Mouse (Mus musculus): ENCODE measurements around the gene Pglyrp2. TPM values are rescaled to one million over a fixed set of nuclear protein-coding genes. Genes with fewer than 3 reads are reported as not detected.

The Pglyrp2 gene
- polyA plus RNA-seq, 1 experiment, result 8.0 TPM

- Histone ChIP-seq H3K4me1 (ENCODE audit: control insufficient read depth, insufficient read depth, insufficient read length, low read length) (no peaks in the 10 kb centered on the region), H3K4me3 (ENCODE audit: low read depth, low read length) (no peak overlapping the region), H3K27me3 (ENCODE audit: control insufficient read depth, insufficient read depth, low read length) (no peaks in the 10 kb centered on the region), H3K27ac (ENCODE audit: insufficient read depth, low read depth, low read length) (no peak overlapping the region), H3K36me3 (ENCODE audit: control insufficient read depth, insufficient read depth, low read length) (no peaks in the 10 kb centered on the region)
- TF ChIP-seq CTCF (IDR thresholded peaks at IDR 0.05; ENCODE audit: extremely low read depth, insufficient read length, insufficient replicate concordance, low read depth, low read length) (no peak), POLR2A (IDR thresholded peaks at IDR 0.05; ENCODE audit: low read depth, low read length) (no peak)
- 65% methylated on average over 4 of the region's 4 CpGs for WGBS
Observed at GRCm38 (mm10) chr17:32434324-32434723, 10.4 kb upstream of the Pglyrp2 start.

GRCm38 (mm10) chr17:32431972-32432371, 8.0 kb upstream of the Pglyrp2 start:
- no peaks in the 10 kb centered on the region; the same call in 1 of the 2 replicates for H3K27me3 ChIP-seq (ENCODE audit: control insufficient read depth, insufficient read depth, low read length)
- no peaks in the 10 kb centered on the region for H3K36me3 ChIP-seq (ENCODE audit: control insufficient read depth, insufficient read depth, low read length)
- 64% methylated on average over 3 of the region's 3 CpGs for WGBS
- H3K4me1 ChIP-seq (ENCODE audit: control insufficient read depth, insufficient read depth, insufficient read length, low read length), result no peaks in the 10 kb centered on the region
- no peak overlapping the region for H3K4me3 ChIP-seq (ENCODE audit: low read depth, low read length)
- TF ChIP-seq CTCF (IDR thresholded peaks at IDR 0.05; ENCODE audit: extremely low read depth, insufficient read length, insufficient replicate concordance, low read depth, low read length) (no peak), POLR2A (IDR thresholded peaks at IDR 0.05; ENCODE audit: low read depth, low read length) (no peak)
- no peak overlapping the region for H3K27ac ChIP-seq (ENCODE audit: insufficient read depth, low read depth, low read length)

GRCm38 (mm10) chr17:32426610-32427009, 2.6 kb upstream of the Pglyrp2 start:
- Histone ChIP-seq H3K4me3 (ENCODE audit: low read depth, low read length) (no peak overlapping the region), H3K27me3 (ENCODE audit: control insufficient read depth, insufficient read depth, low read length) (no peaks in the 10 kb centered on the region; the same call in 1 of the 2 replicates), H3K4me1 (ENCODE audit: control insufficient read depth, insufficient read depth, insufficient read length, low read length) (no peaks in the 10 kb centered on the region), H3K27ac (ENCODE audit: insufficient read depth, low read depth, low read length) (no peak overlapping the region), H3K36me3 (ENCODE audit: control insufficient read depth, insufficient read depth, low read length) (no peaks in the 10 kb centered on the region)
- TF ChIP-seq POLR2A (IDR thresholded peaks at IDR 0.05; ENCODE audit: low read depth, low read length) (no peak), CTCF (IDR thresholded peaks at IDR 0.05; ENCODE audit: extremely low read depth, insufficient read length, insufficient replicate concordance, low read depth, low read length) (no peak)

- no peaks in the 10 kb centered on the region for H3K36me3 ChIP-seq (ENCODE audit: control insufficient read depth, insufficient read depth, low read length)
- TF ChIP-seq POLR2A (IDR thresholded peaks at IDR 0.05; ENCODE audit: low read depth, low read length) (no peak), CTCF (IDR thresholded peaks at IDR 0.05; ENCODE audit: extremely low read depth, insufficient read length, insufficient replicate concordance, low read depth, low read length) (no peak)
- H3K27me3 ChIP-seq (ENCODE audit: control insufficient read depth, insufficient read depth, low read length), result 0 out of 2 replicates have a peak, but pooled peaks cover 2% of the 10 kb centered on the region
- 87% methylated on average over 8 of the region's 8 CpGs for WGBS
- H3K4me3 ChIP-seq (ENCODE audit: low read depth, low read length), result no peak overlapping the region
- H3K4me1 ChIP-seq (ENCODE audit: control insufficient read depth, insufficient read depth, insufficient read length, low read length), result peaks cover 7% of the 10 kb centered on the region; the same call in 1 of the 2 replicates
- H3K27ac ChIP-seq (ENCODE audit: insufficient read depth, low read depth, low read length), result no peak overlapping the region
Observed at GRCm38 (mm10) chr17:32420781-32421180, 3.2 kb downstream of the Pglyrp2 start.

GRCm38 (mm10) chr17:32419989-32420388, 4.0 kb downstream of the Pglyrp2 start:
- Histone ChIP-seq H3K36me3 (ENCODE audit: control insufficient read depth, insufficient read depth, low read length) (no peaks in the 10 kb centered on the region), H3K27me3 (ENCODE audit: control insufficient read depth, insufficient read depth, low read length) (0 out of 2 replicates have a peak, but pooled peaks cover 7% of the 10 kb centered on the region), H3K4me3 (ENCODE audit: low read depth, low read length) (no peak overlapping the region), H3K27ac (ENCODE audit: insufficient read depth, low read depth, low read length) (no peak overlapping the region), H3K4me1 (ENCODE audit: control insufficient read depth, insufficient read depth, insufficient read length, low read length) (peaks cover 7% of the 10 kb centered on the region; the same call in 1 of the 2 replicates)
- 18% methylated on average over 2 of the region's 2 CpGs for WGBS
- TF ChIP-seq POLR2A (IDR thresholded peaks at IDR 0.05; ENCODE audit: low read depth, low read length) (no peak), CTCF (IDR thresholded peaks at IDR 0.05; ENCODE audit: extremely low read depth, insufficient read length, insufficient replicate concordance, low read depth, low read length) (no peak)

- no peak overlapping the region for H3K4me3 ChIP-seq (ENCODE audit: low read depth, low read length)
- 95% methylated on average over 14 of the region's 14 CpGs for WGBS
- TF ChIP-seq POLR2A (IDR thresholded peaks at IDR 0.05; ENCODE audit: low read depth, low read length) (no peak), CTCF (IDR thresholded peaks at IDR 0.05; ENCODE audit: extremely low read depth, insufficient read length, insufficient replicate concordance, low read depth, low read length) (no peak)
- H3K27ac ChIP-seq (ENCODE audit: insufficient read depth, low read depth, low read length), result no peak overlapping the region
- H3K4me1 ChIP-seq (ENCODE audit: control insufficient read depth, insufficient read depth, insufficient read length, low read length), result peaks cover 7% of the 10 kb centered on the region; the same call in 1 of the 2 replicates
- H3K27me3 ChIP-seq (ENCODE audit: control insufficient read depth, insufficient read depth, low read length), result 0 out of 2 replicates have a peak, but pooled peaks cover 7% of the 10 kb centered on the region
- no peaks in the 10 kb centered on the region for H3K36me3 ChIP-seq (ENCODE audit: control insufficient read depth, insufficient read depth, low read length)
Observed at GRCm38 (mm10) chr17:32416771-32417170, 7.2 kb downstream of the Pglyrp2 start.

- WGBS, result 33% methylated on average over 24 of the region's 24 CpGs
- Histone ChIP-seq H3K27ac (ENCODE audit: insufficient read depth, low read depth, low read length) (no peak overlapping the region), H3K4me3 (ENCODE audit: low read depth, low read length) (no peak overlapping the region), H3K36me3 (ENCODE audit: control insufficient read depth, insufficient read depth, low read length) (no peaks in the 10 kb centered on the region), H3K27me3 (ENCODE audit: control insufficient read depth, insufficient read depth, low read length) (0 out of 2 replicates have a peak, but pooled peaks cover 7% of the 10 kb centered on the region), H3K4me1 (ENCODE audit: control insufficient read depth, insufficient read depth, insufficient read length, low read length) (peaks cover 7% of the 10 kb centered on the region; the same call in 1 of the 2 replicates)
- no peak for TF ChIP-seq CTCF (IDR thresholded peaks at IDR 0.05; ENCODE audit: extremely low read depth, insufficient read length, insufficient replicate concordance, low read depth, low read length)
- no peak for TF ChIP-seq POLR2A (IDR thresholded peaks at IDR 0.05; ENCODE audit: low read depth, low read length)
Observed at GRCm38 (mm10) chr17:32415417-32416020, 8.4 kb downstream of the Pglyrp2 start.
